In the genomic region with DNA sequence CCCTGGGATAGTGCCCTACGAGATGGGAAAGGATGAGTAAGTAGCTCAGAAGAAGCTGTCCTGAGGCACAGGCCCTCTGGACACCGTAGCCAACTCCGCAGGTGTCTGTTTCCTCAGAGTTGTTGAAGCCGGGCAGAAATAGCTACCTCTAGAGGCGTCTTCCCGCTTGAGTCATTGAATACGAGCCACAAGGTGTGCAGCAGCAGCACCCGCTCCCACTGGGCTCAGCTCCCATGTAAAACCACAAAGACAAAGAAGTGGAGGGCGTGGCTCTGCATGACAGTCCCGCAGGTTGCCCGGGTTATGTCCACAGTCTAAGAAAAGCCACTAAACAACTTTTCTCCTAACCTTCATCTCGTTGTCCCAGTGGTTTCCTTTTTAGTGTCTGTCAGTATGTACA, we compare ENCODE assay signal across 20 mouse cellular contexts.
"Had no signal": no experiment of that assay in that cellular context is flagged by ENCODE, and none has a peak within 500 bp of the region (broad histone marks: within the 10 kb centered on the region; RNA-seq: fewer than 3 reads in every experiment).

No protein-coding gene starts in this region.

- DNase-seq: kidney, adult 11 months; kidney, adult 8-10 months; kidney, postnatal 10 days; kidney, postnatal 36 days; layer of hippocampus, postnatal 36 days; liver, embryonic 13.5 days; retina, postnatal 1 day; right cerebral cortex, postnatal 25 days; spleen, adult 18-20 months; thymus, adult 18-20 months; thymus, postnatal 36 days had no signal

- H3K4me2 ChIP-seq: intestine, embryonic 15.5 days; kidney, embryonic 15.5 days; liver, embryonic 13.5 days; lung, embryonic 15.5 days; midbrain, embryonic 13.5 days; neural tube, embryonic 13.5 days; stomach, embryonic 15.5 days had no signal

- H3K4me3 ChIP-seq: intestine, embryonic 15.5 days; kidney, embryonic 15.5 days; left cerebral cortex, adult 2 months; liver, embryonic 13.5 days; lung, embryonic 15.5 days; midbrain, embryonic 13.5 days; myocyte; neural tube, embryonic 13.5 days; stomach, embryonic 15.5 days had no signal

- H3K4me1 ChIP-seq: intestine, embryonic 15.5 days; kidney, embryonic 15.5 days; liver, embryonic 13.5 days; lung, embryonic 15.5 days; midbrain, embryonic 13.5 days; neural tube, embryonic 13.5 days; stomach, embryonic 15.5 days had no signal

- H3K9ac ChIP-seq: intestine, embryonic 15.5 days; kidney, embryonic 15.5 days; liver, embryonic 13.5 days; lung, embryonic 15.5 days; neural tube, embryonic 13.5 days; stomach, embryonic 15.5 days had no signal

- H3K27ac ChIP-seq: intestine, embryonic 15.5 days; kidney, embryonic 15.5 days; left cerebral cortex, adult 2 months; liver, embryonic 13.5 days; lung, embryonic 15.5 days; midbrain, embryonic 13.5 days; neural tube, embryonic 13.5 days; stomach, embryonic 15.5 days had no signal

- H3K27me3 ChIP-seq: intestine, embryonic 15.5 days; kidney, embryonic 15.5 days; liver, embryonic 13.5 days; lung, embryonic 15.5 days; midbrain, embryonic 13.5 days; neural tube, embryonic 13.5 days; stomach, embryonic 15.5 days had no signal

- H3K9me3 ChIP-seq: intestine, embryonic 15.5 days; kidney, embryonic 15.5 days; liver, embryonic 13.5 days; lung, embryonic 15.5 days; midbrain, embryonic 13.5 days; neural tube, embryonic 13.5 days; stomach, embryonic 15.5 days had no signal

- ATAC-seq: intestine, embryonic 15.5 days; midbrain, embryonic 13.5 days; midbrain, embryonic 16.5 days had no signal
